Mouse (Mus musculus): ENCODE results near the gene Rhou. TPM values are rescaled to one million over a fixed set of nuclear protein-coding genes. Genes with fewer than 3 reads are reported as not detected.

Rhou gene
- polyA plus RNA-seq, 1 experiment from 2014 or later = 8.1 TPM

GRCm38 (mm10) chr8:123710335-123710734, 56.6 kb downstream of the Rhou start:
- WGBS = 87% methylated on average over 5 of the region's 5 CpGs
- Histone ChIP-seq H3K9me3 (ENCODE audit: control insufficient read depth, low read length) (no peaks in the 10 kb centered on the region), H3K27me3 (ENCODE audit: control insufficient read depth, insufficient read depth, low read length) (no peaks in the 10 kb centered on the region), H3K4me2 (ENCODE audit: low read depth, low read length, severe bottlenecking) (no peak overlapping the region), H3K4me1 (replicated peaks; ENCODE audit: control insufficient read depth, insufficient read depth, low read length) (0 out of 2 replicates have a peak, but pooled peaks cover 2% of the 10 kb centered on the region), H3K36me3 (ENCODE audit: control insufficient read depth, insufficient read depth, low read length) (no peaks in the 10 kb centered on the region), H3K4me3 (ENCODE audit: low read depth, low read length) (no peak overlapping the region), H3K9ac (ENCODE audit: low read length) (no peak overlapping the region), H3K27ac (ENCODE audit: low read depth, low read length) (no peak overlapping the region)
- DNase-seq (ENCODE audit: low spot score) (no peak), ATAC-seq (replicated peaks; ENCODE audit: low FRiP score) (no peak)

Other genes with a start within 250 kb of the Rhou start
- 0.16 and 0.31 TPM in 2 replicates for gene Mc1r, start 246.8 kb upstream of the Rhou start, polyA plus RNA-seq (2014; fragmentation: Nextera tagmentation; extraction: Ambion mirVana)
- 556 and 641 TPM in 2 replicates for gene Tubb3, start 242.5 kb upstream of the Rhou start, polyA plus RNA-seq (2014; fragmentation: Nextera tagmentation; extraction: Ambion mirVana)
- gene Def8, start 230.4 kb upstream of the Rhou start, polyA plus RNA-seq (2014; fragmentation: Nextera tagmentation; extraction: Ambion mirVana) = 46.3 and 48.1 TPM in 2 replicates
- 44.3 and 51.0 TPM in 2 replicates for gene Afg3l1, start 176.0 kb upstream of the Rhou start, polyA plus RNA-seq (2014; fragmentation: Nextera tagmentation; extraction: Ambion mirVana)
- 24.0 and 27.5 TPM in 2 replicates for gene Dbndd1, start 138.5 kb upstream of the Rhou start, polyA plus RNA-seq (2014; fragmentation: Nextera tagmentation; extraction: Ambion mirVana)
- 41.8 and 42.1 TPM in 2 replicates for gene Gas8, start 135.1 kb upstream of the Rhou start, polyA plus RNA-seq (2014; fragmentation: Nextera tagmentation; extraction: Ambion mirVana)
- 70.2 and 75.9 TPM in 2 replicates for gene Rab4a, start 152.1 kb downstream of the Rhou start, polyA plus RNA-seq (2014; fragmentation: Nextera tagmentation; extraction: Ambion mirVana)
- gene Ccsap, start 206.3 kb downstream of the Rhou start, polyA plus RNA-seq (2014; fragmentation: Nextera tagmentation; extraction: Ambion mirVana) = 10.0 and 10.4 TPM in 2 replicates
- 0.56 and 0.68 TPM in 2 replicates for gene Acta1, start 240.8 kb downstream of the Rhou start, polyA plus RNA-seq (2014; fragmentation: Nextera tagmentation; extraction: Ambion mirVana)

Data from forebrain, embryonic 11.5 days (tissue).